Comparison of ENCODE assay signal across 13 mouse cellular contexts in genomic region chr4:133489489-133490245, GRCm38 (mm10). TPM values are rescaled to one million over a fixed set of nuclear protein-coding genes. Genes with fewer than 3 reads are reported as not detected.
A peak's percentile ranks its signal among the peaks of the same experiment; 100 is the strongest.
DNase-seq lines count a peak whose midpoint lies in the region; ATAC-seq and TF ChIP-seq lines count a peak whose summit lies in the region.
"Had no signal": no experiment of that assay in that cellular context is flagged by ENCODE, and none has a peak within 500 bp of the region (broad histone marks: within the 10 kb centered on the region; RNA-seq: fewer than 3 reads in every experiment).

No protein-coding gene starts in this region.

- ATAC-seq in kidney, postnatal 0 days (replicated peaks; ENCODE audit: low FRiP score, low read depth): 0 out of 2 replicates have a peak, but pooled peaks have one; percentile 10
- no peak for ATAC-seq in embryonic facial prominence, embryonic 15.5 days (ENCODE audit: insufficient number of reproducible peaks, low FRiP score, low TSS enrichment, low read depth)

- no peak for TF ChIP-seq CTCF in gastrocnemius, adult 2 months (IDR thresholded peaks at IDR 0.05)
- TF ChIP-seq CTCF in kidney, postnatal 0 days (IDR thresholded peaks at IDR 0.05; ENCODE audit: low read depth): no peak
- TF ChIP-seq CTCF in small intestine, adult 2 months (IDR thresholded peaks at IDR 0.05; ENCODE audit: extremely low read depth, insufficient read length, insufficient replicate concordance, low read depth, low read length): no peak

- H3K9ac ChIP-seq in kidney, postnatal 0 days (ENCODE audit: low read depth, low read length): no peak overlapping the region
- H3K9ac ChIP-seq in embryonic facial prominence, embryonic 15.5 days: no peak overlapping the region
- H3K9ac ChIP-seq: limb, embryonic 13.5 days had no signal

- H3K36me3 ChIP-seq in kidney, postnatal 0 days (ENCODE audit: insufficient read depth, low read length): no peaks in the 10 kb centered on the region
- no peaks in the 10 kb centered on the region for H3K36me3 ChIP-seq in embryonic facial prominence, embryonic 15.5 days
- no peaks in the 10 kb centered on the region for H3K36me3 ChIP-seq in small intestine, adult 2 months (ENCODE audit: control insufficient read depth, insufficient read depth, low read length)
- H3K36me3 ChIP-seq: limb, embryonic 13.5 days had no signal

- no peak overlapping the region for H3K4me3 ChIP-seq in gastrocnemius, adult 2 months
- no peak overlapping the region for H3K4me3 ChIP-seq in kidney, postnatal 0 days (replicated peaks; ENCODE audit: low read depth, low read length)
- no peak overlapping the region for H3K4me3 ChIP-seq in embryonic facial prominence, embryonic 15.5 days (replicated peaks)
- no peak overlapping the region for H3K4me3 ChIP-seq in small intestine, adult 2 months (ENCODE audit: low read depth, low read length)
- H3K4me3 ChIP-seq: limb, embryonic 13.5 days had no signal

- TF ChIP-seq POLR2A in small intestine, adult 2 months (IDR thresholded peaks at IDR 0.05; ENCODE audit: low read depth, low read length): 0 out of 2 replicates have a peak, but pooled peaks have one; percentile 23

- no peak for DNase-seq in gastrocnemius, adult 2 months
- DNase-seq in gastrocnemius, adult 18-20 months (ENCODE audit: low spot score): no peak
- DNase-seq in kidney, postnatal 0 days (ENCODE audit: low spot score): peak; percentile 65
- no peak for DNase-seq in kidney, postnatal 36 days
- no peak for DNase-seq in adipocyte (ENCODE audit: low spot score)
- no peak for DNase-seq in thymus, postnatal 4 days
- DNase-seq: adrenal gland, postnatal 36 days; cerebellum, adult 9-10 months; gastrocnemius, postnatal 36 days had no signal

- peak overlapping the region; percentile 58 for H3K27ac ChIP-seq in gastrocnemius, adult 2 months
- H3K27ac ChIP-seq in kidney, postnatal 0 days: peak overlapping the region; percentile 36; the same call in 1 of the 2 replicates
- H3K27ac ChIP-seq in embryonic facial prominence, embryonic 15.5 days (replicated peaks): 0 out of 2 replicates have a peak overlapping the region, but pooled peaks have one; percentile 39
- peak overlapping the region; percentile 41 for H3K27ac ChIP-seq in small intestine, adult 2 months (ENCODE audit: insufficient read depth, low read depth, low read length)
- H3K27ac ChIP-seq: limb, embryonic 13.5 days had no signal

- WGBS in kidney, postnatal 0 days: 35% methylated on average over 4 of the region's 4 CpGs
- WGBS in embryonic facial prominence, embryonic 15.5 days: 43% methylated on average over 4 of the region's 4 CpGs
- 27% methylated on average over 4 of the region's 4 CpGs for WGBS in small intestine, adult 2 months

- intact Hi-C loops in gastrocnemius, adult 2 months (cut with DNase I): loop anchor here (5.0 kb wide), 1 partner anchor 67 kb away; no protein-coding TSS in a partner anchor

- H3K27me3 ChIP-seq in kidney, postnatal 0 days (ENCODE audit: insufficient read depth, low read length): no peaks in the 10 kb centered on the region
- peaks cover 2% of the 10 kb centered on the region; the same call in 1 of the 2 replicates for H3K27me3 ChIP-seq in embryonic facial prominence, embryonic 15.5 days
- H3K27me3 ChIP-seq in small intestine, adult 2 months (ENCODE audit: control insufficient read depth, insufficient read depth, low read length): no peaks in the 10 kb centered on the region

- H3K9me3 ChIP-seq in kidney, postnatal 0 days (replicated peaks; ENCODE audit: low read length): no peaks in the 10 kb centered on the region
- H3K9me3 ChIP-seq in embryonic facial prominence, embryonic 15.5 days (replicated peaks): no peaks in the 10 kb centered on the region
- H3K9me3 ChIP-seq: limb, embryonic 13.5 days had no signal

- H3K4me1 ChIP-seq in kidney, postnatal 0 days (replicated peaks; ENCODE audit: insufficient read depth, low read length): no peaks in the 10 kb centered on the region; the same call in 1 of the 2 replicates
- H3K4me1 ChIP-seq in embryonic facial prominence, embryonic 15.5 days: peaks cover 14% of the 10 kb centered on the region
- H3K4me1 ChIP-seq in small intestine, adult 2 months (ENCODE audit: control insufficient read depth, insufficient read depth, insufficient read length, low read length): peaks cover 27% of the 10 kb centered on the region

- no peak overlapping the region for H3K4me2 ChIP-seq in kidney, postnatal 0 days (ENCODE audit: low read length)
- no peak overlapping the region for H3K4me2 ChIP-seq in embryonic facial prominence, embryonic 15.5 days (replicated peaks)
- H3K4me2 ChIP-seq: limb, embryonic 13.5 days had no signal

RNA-seq across cellular contexts. Expression of gene Trnp1, which starts 8.7 kb away (rescaled TPM):
- total RNA-seq in gastrocnemius, adult 2 months (2021): under 1 TPM; 0.36 to 0.61 TPM
- 1 to 10 TPM; 1.1 to 1.3 TPM for total RNA-seq in gastrocnemius, adult 18-20 months (2021)
- 1.4 and 1.5 TPM in 2 replicates for polyA plus RNA-seq in kidney, postnatal 0 days (2015; fragmentation: Nextera tagmentation; extraction: Ambion mirVana)
- 8.0 and 9.1 TPM in 2 replicates for polyA plus RNA-seq in embryonic facial prominence, embryonic 15.5 days (2015; fragmentation: Nextera tagmentation; extraction: Ambion mirVana)
- 6.1 and 6.2 TPM in 2 replicates for polyA plus RNA-seq in small intestine, adult 2 months (2012; rRNA removed)
- total RNA-seq: monocyte, adult 5-6 weeks had no signal

RNA-seq across cellular contexts. Expression of gene Tent5b, which starts 9.7 kb away (rescaled TPM):
- total RNA-seq in gastrocnemius, adult 2 months (2021): 1 to 10 TPM; 1.1 TPM
- 1 to 10 TPM; 1.1 to 2.2 TPM for total RNA-seq in gastrocnemius, adult 18-20 months (2021)
- polyA plus RNA-seq in kidney, postnatal 0 days (2015; fragmentation: Nextera tagmentation; extraction: Ambion mirVana): 2.7 and 2.8 TPM in 2 replicates
- polyA plus RNA-seq in embryonic facial prominence, embryonic 15.5 days (2015; fragmentation: Nextera tagmentation; extraction: Ambion mirVana): 9.7 and 11.2 TPM in 2 replicates
- polyA plus RNA-seq in small intestine, adult 2 months (2012; rRNA removed): 1.8 and 2.1 TPM in 2 replicates
- total RNA-seq: monocyte, adult 5-6 weeks had no signal

RNA-seq across cellular contexts. Expression of gene Kdf1, which starts 29.1 kb away (rescaled TPM):
- not detected for total RNA-seq in gastrocnemius, adult 2 months (2021)
- not detected for total RNA-seq in gastrocnemius, adult 18-20 months (2021)
- polyA plus RNA-seq in kidney, postnatal 0 days (2015; fragmentation: Nextera tagmentation; extraction: Ambion mirVana): 38.6 and 38.7 TPM in 2 replicates
- 25.4 and 30.2 TPM in 2 replicates for polyA plus RNA-seq in embryonic facial prominence, embryonic 15.5 days (2015; fragmentation: Nextera tagmentation; extraction: Ambion mirVana)
- 44.4 and 71.0 TPM in 2 replicates for polyA plus RNA-seq in small intestine, adult 2 months (2012; rRNA removed)
- total RNA-seq: gastrocnemius, postnatal 36 days; monocyte, adult 5-6 weeks had no signal

RNA-seq across cellular contexts. Expression of gene Nudc, which starts 56.1 kb away (rescaled TPM):
- total RNA-seq in gastrocnemius, adult 2 months (2021): 10 to 100 TPM; 45.6 to 53.5 TPM
- total RNA-seq in gastrocnemius, adult 18-20 months (2021): 10 to 100 TPM; 54.7 to 54.8 TPM
- 200 and 219 TPM in 2 replicates for polyA plus RNA-seq in kidney, postnatal 0 days (2015; fragmentation: Nextera tagmentation; extraction: Ambion mirVana)
- 314 and 355 TPM in 2 replicates for polyA plus RNA-seq in embryonic facial prominence, embryonic 15.5 days (2015; fragmentation: Nextera tagmentation; extraction: Ambion mirVana)
- polyA plus RNA-seq in small intestine, adult 2 months (2012; rRNA removed): 9.3 and 16.1 TPM in 2 replicates
